Mouse (Mus musculus): ENCODE measurements around the gene Hoxc9.

DNA sequence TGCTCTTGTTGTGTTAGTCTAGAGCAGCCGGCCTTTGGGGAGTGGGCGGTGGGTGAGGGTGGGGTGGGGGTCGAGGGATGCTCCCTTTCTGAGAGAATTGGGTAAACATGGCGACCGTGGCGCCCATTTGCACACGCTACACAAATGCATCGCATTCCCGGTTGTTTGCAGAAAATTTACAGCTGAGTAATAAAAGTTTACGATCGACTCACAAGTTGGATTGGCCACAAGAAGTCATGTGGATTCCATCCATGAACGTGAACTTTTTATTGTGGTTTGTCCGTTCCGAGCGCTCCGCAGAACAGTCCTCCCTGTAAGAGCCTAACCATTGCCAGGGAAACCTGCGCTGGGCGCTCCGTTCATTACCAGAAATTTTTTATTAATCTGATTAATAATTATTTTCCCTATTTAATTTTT lies 21.7 kb downstream of the Hoxc9 start, which contains the start of gene Hoxc6:
- TF ChIP-seq POLR2A (IDR thresholded peaks at IDR 0.05; ENCODE audit: low read depth, low read length) (no peak), ZC3H11A (IDR thresholded peaks at IDR 0.05; ENCODE audit: low read depth, low read length) (no peak), CTCF (conservative IDR thresholded peaks at IDR 0.05 in 1 of 2, IDR thresholded peaks at IDR 0.05 in 1 of 2; ENCODE audit: low read depth in 2 of 2, low read length in 2 of 2) (no peak), EP300 (IDR thresholded peaks at IDR 0.05; ENCODE audit: low read length) (no peak), SMC3 (IDR thresholded peaks at IDR 0.05; ENCODE audit: low read depth, low read length) (no peak), CHD1 (IDR thresholded peaks at IDR 0.05; ENCODE audit: low read depth, low read length) (no peak)

Measured in CH12.LX (cell line).